Mouse (Mus musculus) forebrain, embryonic 11.5 days (tissue): ENCODE data around the gene Mboat2. TPM values are rescaled to one million over a fixed set of nuclear protein-coding genes. Genes with fewer than 3 reads are reported as not detected.

ENCODE experiments used
- ATAC-seq: fragments of 200-750 bp; cut with Nextera tagmentation; replicated peaks from 2 replicates; pipeline ENCODE4 v1.8.0; 2017; ENCODE audit warnings: moderate TSS enrichment; ENCODE audit not compliant: low FRiP score
- DNase-seq: peaks from one replicate; pipeline ENCODE4 v3.0.0-alpha.2; 2017; ENCODE audit warnings: low spot score
- H3K27ac ChIP-seq: fragments of 300-500 bp; sonication (generic); 2 replicates; pipeline ENCODE4 v1.5.1; 2014; ENCODE audit warnings: low read depth, low read length
- H3K27me3 ChIP-seq: fragments of 300-500 bp; sonication (generic); 2 replicates; pipeline ENCODE4 v1.6.1; 2014; ENCODE audit warnings: mild to moderate bottlenecking, low read length, mixed read lengths; ENCODE audit not compliant: control insufficient read depth, insufficient read depth
- H3K36me3 ChIP-seq: fragments of 300-500 bp; sonication (generic); 2 replicates; pipeline ENCODE4 v1.6.1; 2014; ENCODE audit warnings: mild to moderate bottlenecking, low read length, moderate library complexity, mixed read lengths; ENCODE audit not compliant: control insufficient read depth, insufficient read depth
- H3K4me1 ChIP-seq: fragments of 300-500 bp; sonication (generic); replicated peaks from 2 replicates; pipeline ENCODE4 v1.6.1; 2014; ENCODE audit warnings: low read length, mixed read lengths; ENCODE audit not compliant: control insufficient read depth, insufficient read depth
- H3K4me2 ChIP-seq: fragments of 300-500 bp; sonication (generic); 2 replicates; pipeline ENCODE4 v1.6.1; 2014; ENCODE audit warnings: low read depth, mild to moderate bottlenecking, low read length, moderate library complexity, mixed read lengths; ENCODE audit not compliant: severe bottlenecking
- H3K4me3 ChIP-seq: fragments of 300-500 bp; sonication (generic); 2 replicates; pipeline ENCODE4 v1.5.1; 2014; ENCODE audit warnings: low read depth, low read length
- H3K9ac ChIP-seq: fragments of 300-500 bp; sonication (generic); 2 replicates; pipeline ENCODE4 v1.6.1; 2014; ENCODE audit warnings: low read length
- H3K9me3 ChIP-seq: fragments of 300-500 bp; sonication (generic); 2 replicates; pipeline ENCODE4 v1.6.1; 2016; ENCODE audit warnings: low read length, mixed read lengths; ENCODE audit not compliant: control insufficient read depth
- WGBS: fragments of 180-500 bp; shearing (Covaris S2); extraction: QIAGEN DNeasy Blood & Tissue Kit; methylation state at CpG from one replicate; pipeline ENCODE4 v1.1.7; 2014; 5-methylcytosine and 5-hydroxymethylcytosine counted together
- polyA plus RNA-seq: library from polyadenylated mRNA; unstranded; fragments of >200 nt; fragmentation: Nextera tagmentation; extraction: Ambion mirVana; gene quantifications from 2 replicates; pipeline ENCODE4 v1.2.1, GENCODE M21; 2014

The Mboat2 gene
- polyA plus RNA-seq, 1 experiment from 2014 or later = 55.7 TPM

- Histone ChIP-seq H3K27ac (no peak overlapping the region), H3K27me3 (no peaks in the 10 kb centered on the region), H3K9me3 (no peaks in the 10 kb centered on the region), H3K36me3 (no peaks in the 10 kb centered on the region), H3K9ac (no peak overlapping the region), H3K4me1 (no peaks in the 10 kb centered on the region), H3K4me2 (no peak overlapping the region), H3K4me3 (no peak overlapping the region)
- WGBS = 57% methylated on average over 4 of the region's 4 CpGs
- no peak for DNase-seq
- no peak for ATAC-seq
Measured at GRCm38 (mm10) chr12:24870901-24871300, 40.2 kb downstream of the Mboat2 start.

DNA sequence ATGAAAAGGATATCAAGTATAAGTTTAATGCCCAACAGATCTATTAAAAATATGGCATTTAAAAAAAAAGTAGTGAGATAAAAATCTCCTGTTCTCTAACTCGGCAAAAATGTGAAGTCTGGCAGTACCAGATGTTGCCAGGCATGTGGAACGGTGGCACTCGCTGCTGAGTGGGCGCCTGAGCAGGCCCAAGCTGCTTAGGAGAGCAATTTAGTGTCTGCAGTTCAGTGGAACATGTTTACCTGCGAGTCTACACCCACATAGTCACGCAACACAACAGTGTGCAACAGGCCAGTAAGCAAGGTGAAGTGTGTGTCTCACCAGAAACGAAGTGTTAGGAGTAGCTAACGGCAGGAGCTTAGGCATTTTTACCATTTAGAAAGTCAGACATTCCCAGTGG, 41.6 kb downstream of the Mboat2 start:
- Histone ChIP-seq H3K36me3 (no peaks in the 10 kb centered on the region), H3K4me1 (no peaks in the 10 kb centered on the region), H3K27ac (no peak overlapping the region), H3K9ac (no peak overlapping the region), H3K4me3 (no peak overlapping the region), H3K9me3 (no peaks in the 10 kb centered on the region), H3K27me3 (no peaks in the 10 kb centered on the region), H3K4me2 (no peak overlapping the region)
- ATAC-seq (no peak), DNase-seq (no peak)
- WGBS = 93% methylated on average over 8 of the region's 8 CpGs

GRCm38 (mm10) chr12:24872689-24873088, 42.0 kb downstream of the Mboat2 start:
- 83% methylated on average over 10 of the region's 10 CpGs for WGBS
- Histone ChIP-seq H3K4me2 (no peak overlapping the region), H3K4me3 (no peak overlapping the region), H3K27me3 (no peaks in the 10 kb centered on the region), H3K36me3 (no peaks in the 10 kb centered on the region), H3K9me3 (no peaks in the 10 kb centered on the region), H3K27ac (no peak overlapping the region), H3K4me1 (no peaks in the 10 kb centered on the region), H3K9ac (no peak overlapping the region)
- ATAC-seq (no peak), DNase-seq (no peak)

DNA sequence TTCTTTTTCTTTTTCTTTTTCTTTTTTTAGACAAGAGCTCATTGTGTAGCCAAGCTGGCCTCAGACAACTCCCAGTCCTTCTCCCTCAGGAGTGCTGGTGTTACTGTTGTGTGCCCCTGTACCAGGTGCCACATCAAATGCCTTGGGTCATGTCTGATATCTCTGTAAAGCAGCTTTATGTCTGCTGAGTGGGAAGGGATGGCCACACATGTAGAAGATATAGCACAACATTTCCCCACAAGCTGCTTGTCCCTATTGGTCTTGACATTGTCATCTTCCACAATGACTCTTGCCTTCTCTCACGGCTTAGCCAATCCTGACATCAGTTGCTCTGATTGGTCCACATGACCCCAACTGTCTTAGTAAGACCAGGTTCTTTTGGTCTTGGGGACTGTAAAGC, 45.2 kb downstream of the Mboat2 start:
- ATAC-seq (no peak), DNase-seq (no peak)

GRCm38 (mm10) chr12:24877231-24877630, 46.6 kb downstream of the Mboat2 start:
- H3K9me3 ChIP-seq = no peaks in the 10 kb centered on the region
- no peaks in the 10 kb centered on the region for H3K4me1 ChIP-seq
- ATAC-seq (no peak), DNase-seq (no peak)
- no peaks in the 10 kb centered on the region for H3K36me3 ChIP-seq
- no peaks in the 10 kb centered on the region for H3K27me3 ChIP-seq
- H3K9ac ChIP-seq = no peak overlapping the region
- H3K27ac ChIP-seq = no peak overlapping the region
- WGBS = 72% methylated on average over 7 of the region's 7 CpGs
- H3K4me3 ChIP-seq = no peak overlapping the region
- H3K4me2 ChIP-seq = no peak overlapping the region

More for the DNA sequence above, 45.2 kb downstream of the Mboat2 start:
- Histone ChIP-seq H3K9me3 (no peaks in the 10 kb centered on the region), H3K4me1 (no peaks in the 10 kb centered on the region), H3K4me2 (no peak overlapping the region), H3K4me3 (no peak overlapping the region), H3K9ac (no peak overlapping the region), H3K27me3 (no peaks in the 10 kb centered on the region), H3K27ac (no peak overlapping the region), H3K36me3 (no peaks in the 10 kb centered on the region)
- WGBS = 89% methylated on average over 1 of the region's 1 CpGs

GRCm38 (mm10) chr12:24878090-24878489, 47.4 kb downstream of the Mboat2 start:
- Histone ChIP-seq H3K4me2 (no peak overlapping the region), H3K9me3 (no peaks in the 10 kb centered on the region), H3K9ac (no peak overlapping the region), H3K4me1 (no peaks in the 10 kb centered on the region), H3K4me3 (no peak overlapping the region), H3K36me3 (no peaks in the 10 kb centered on the region), H3K27me3 (no peaks in the 10 kb centered on the region), H3K27ac (no peak overlapping the region)
- 92% methylated on average over 6 of the region's 6 CpGs for WGBS
- no peak for DNase-seq
- ATAC-seq = no peak

- no peaks in the 10 kb centered on the region for H3K4me1 ChIP-seq
- H3K36me3 ChIP-seq = no peaks in the 10 kb centered on the region
- H3K9ac ChIP-seq = no peak overlapping the region
- DNase-seq (no peak), ATAC-seq (no peak)
- H3K4me3 ChIP-seq = no peak overlapping the region
- no peaks in the 10 kb centered on the region for H3K27me3 ChIP-seq
- no peaks in the 10 kb centered on the region for H3K9me3 ChIP-seq
- no peak overlapping the region for H3K4me2 ChIP-seq
- WGBS = 45% methylated on average over 5 of the region's 5 CpGs
- H3K27ac ChIP-seq = no peak overlapping the region
Measured at GRCm38 (mm10) chr12:24878735-24879362, 48.2 kb downstream of the Mboat2 start.

- no peaks in the 10 kb centered on the region for H3K4me1 ChIP-seq
- 89% methylated on average over 10 of the region's 10 CpGs for WGBS
- no peak overlapping the region for H3K9ac ChIP-seq
- H3K36me3 ChIP-seq = no peaks in the 10 kb centered on the region
- no peak for ATAC-seq
- H3K27ac ChIP-seq = no peak overlapping the region
- peak; percentile 28 for DNase-seq
- no peaks in the 10 kb centered on the region for H3K9me3 ChIP-seq
- no peak overlapping the region for H3K4me2 ChIP-seq
- no peaks in the 10 kb centered on the region for H3K27me3 ChIP-seq
- H3K4me3 ChIP-seq = no peak overlapping the region
Measured at GRCm38 (mm10) chr12:24879613-24880029, 48.9 kb downstream of the Mboat2 start.

DNA sequence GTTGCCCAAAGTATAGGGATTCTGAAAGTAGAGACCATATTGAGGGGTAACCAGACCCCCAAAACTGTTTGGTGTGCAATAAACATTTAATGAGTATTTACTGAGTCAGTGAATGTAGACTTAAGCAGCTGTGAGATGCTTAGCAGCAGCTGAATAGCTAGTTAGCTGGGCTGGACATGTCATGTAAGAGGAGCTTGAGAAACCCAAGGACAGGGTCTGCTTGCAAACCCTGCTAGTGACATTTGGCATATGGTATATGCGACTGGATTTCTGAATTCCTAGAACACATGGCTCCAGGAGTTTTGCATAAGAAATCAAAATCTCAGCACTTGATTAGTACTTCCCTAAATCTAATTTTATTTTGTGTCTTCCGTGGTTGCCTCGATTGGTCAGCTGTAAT, 52.6 kb downstream of the Mboat2 start:
- Histone ChIP-seq H3K9ac (no peak overlapping the region), H3K4me2 (no peak overlapping the region), H3K9me3 (no peaks in the 10 kb centered on the region), H3K4me1 (no peaks in the 10 kb centered on the region), H3K36me3 (no peaks in the 10 kb centered on the region; the same call in 1 of the 2 replicates), H3K4me3 (no peak overlapping the region), H3K27me3 (no peaks in the 10 kb centered on the region), H3K27ac (no peak overlapping the region)
- 92% methylated on average over 3 of the region's 3 CpGs for WGBS
- ATAC-seq (no peak), DNase-seq (peak; percentile 26)
